Mouse (Mus musculus) skeletal muscle tissue, adult 2 months (tissue): ENCODE results near the gene Tmem52.

Source experiments
- DNase-seq: peaks from one replicate; pipeline ENCODE4 v3.0.0-alpha.2; 2012; ENCODE audit warnings: low read depth, low spot score

The Tmem52 gene

DNA sequence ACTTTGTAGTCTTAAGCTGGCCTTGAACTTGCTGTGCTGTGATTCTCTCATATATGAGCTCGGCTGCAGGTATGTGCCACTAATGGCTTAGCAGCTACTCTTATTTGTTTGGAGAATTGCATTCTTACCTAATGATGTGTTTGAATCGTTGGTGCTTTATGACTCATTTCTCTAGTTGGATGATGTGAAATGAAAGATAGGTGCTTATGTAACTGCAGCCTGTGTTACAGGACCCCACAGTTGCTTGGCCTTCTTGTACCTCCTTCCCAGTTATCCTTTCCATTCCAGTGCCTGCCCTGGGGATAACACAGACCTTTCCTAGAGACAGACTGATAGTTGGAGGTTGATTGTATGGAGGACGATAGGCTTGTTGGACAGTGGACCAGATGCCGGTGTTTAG is 39.7 kb downstream of the Tmem52 start:
- DNase-seq = no peak

DNA sequence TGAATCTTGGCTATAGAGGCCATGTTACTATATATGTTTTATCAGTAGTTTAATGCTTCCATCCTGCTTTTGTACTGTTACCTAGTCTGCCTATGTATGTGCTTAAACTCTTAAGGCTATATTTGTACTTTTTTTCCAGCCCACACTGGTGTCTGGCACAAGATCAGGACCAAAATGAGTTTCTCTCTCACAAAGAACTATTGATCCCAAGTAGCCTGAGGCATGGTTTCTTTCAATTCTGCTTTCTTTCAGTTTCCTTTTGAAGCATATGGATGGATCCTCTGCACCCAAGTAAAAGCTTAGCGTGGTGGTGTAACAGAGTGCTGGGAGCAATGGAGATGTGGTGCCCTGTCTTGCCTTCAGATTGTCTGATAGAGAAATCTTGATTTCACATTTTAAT is 42.1 kb downstream of the Tmem52 start:
- DNase-seq = no peak

DNA sequence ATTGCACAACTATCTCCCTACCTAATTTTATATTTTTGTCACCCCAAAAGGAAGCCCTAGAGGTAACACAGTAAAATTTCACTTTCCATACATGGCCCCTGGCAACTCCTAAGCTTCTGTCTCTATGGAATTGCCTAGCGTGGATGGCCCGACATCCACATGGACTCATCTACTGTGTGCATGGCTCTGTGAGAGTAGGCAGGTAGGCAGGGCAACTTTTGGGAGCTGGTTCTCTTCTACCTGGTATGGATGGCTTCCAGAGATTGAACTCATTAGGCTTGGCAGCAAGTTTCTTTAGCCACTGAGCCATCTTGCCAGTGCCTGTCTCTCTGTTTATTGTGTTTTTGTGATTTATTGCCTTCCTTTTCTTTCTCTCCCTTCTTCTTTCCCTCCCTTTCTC is 45.9 kb downstream of the Tmem52 start:
- no peak for DNase-seq

DNA sequence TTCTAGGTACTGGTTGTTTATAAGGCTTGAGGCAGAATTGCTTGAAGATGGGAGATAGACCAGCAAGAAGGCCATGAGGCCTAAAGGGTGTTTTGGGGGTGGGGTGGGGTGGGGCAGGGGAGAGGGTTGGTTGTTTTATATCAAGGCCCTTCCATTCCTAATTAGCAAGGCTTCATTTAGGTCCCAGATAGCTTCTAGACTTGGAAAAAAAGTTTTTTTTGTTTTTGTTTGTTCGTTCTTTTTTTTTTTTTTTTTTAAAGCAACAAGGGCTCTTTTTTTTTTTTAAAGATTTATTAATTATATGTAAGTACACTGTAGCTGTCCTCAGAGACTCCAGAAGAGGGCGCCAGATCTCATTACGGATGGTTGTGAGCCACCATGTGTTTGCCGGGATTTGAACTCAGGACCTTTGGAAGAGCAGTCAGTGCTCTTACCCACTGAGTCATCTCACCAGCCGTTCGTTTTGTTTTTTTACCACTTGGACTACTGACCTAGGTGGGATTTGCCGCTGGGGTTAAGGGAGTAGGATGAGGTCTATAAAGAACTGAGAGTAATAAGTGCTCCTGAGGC is 49.1 kb downstream of the Tmem52 start:
- DNase-seq = no peak
